Mouse (Mus musculus): Measurements from ENCODE around the gene Stk19.
"Not testable (repeated sequence)": the region's sequence is repeated elsewhere in the genome, so short reads cannot be mapped to it uniquely, and the experiment has no call there.

The Stk19 gene

GRCm38 (mm10) chr17:34798866-34799530, 37.7 kb downstream of the Stk19 start:
- no peak for ATAC-seq (ENCODE audit: insufficient number of reproducible peaks, low FRiP score, low TSS enrichment)

DNA sequence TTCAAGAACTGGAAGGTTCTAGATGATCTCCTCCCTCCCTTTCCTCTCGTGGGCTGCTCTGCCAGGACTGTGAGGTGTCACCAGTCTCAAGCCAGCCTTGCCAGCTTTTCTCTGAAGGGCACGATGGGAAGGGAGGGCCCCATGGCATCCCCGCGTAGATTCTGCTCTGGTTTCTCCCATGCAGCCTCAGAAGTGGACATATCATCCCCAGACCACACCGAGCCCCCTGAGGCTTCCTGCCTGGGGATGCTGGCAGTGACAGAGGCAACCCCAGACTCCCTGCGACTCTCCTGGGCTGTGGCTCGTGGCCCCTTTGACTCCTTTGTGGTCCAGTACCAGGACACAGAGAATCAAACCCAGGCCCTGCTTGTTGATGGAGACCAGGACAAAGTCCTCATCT, 38.7 kb downstream of the Stk19 start:
- not testable (repeated sequence) for ATAC-seq (ENCODE audit: insufficient number of reproducible peaks, low FRiP score, low TSS enrichment)

DNA sequence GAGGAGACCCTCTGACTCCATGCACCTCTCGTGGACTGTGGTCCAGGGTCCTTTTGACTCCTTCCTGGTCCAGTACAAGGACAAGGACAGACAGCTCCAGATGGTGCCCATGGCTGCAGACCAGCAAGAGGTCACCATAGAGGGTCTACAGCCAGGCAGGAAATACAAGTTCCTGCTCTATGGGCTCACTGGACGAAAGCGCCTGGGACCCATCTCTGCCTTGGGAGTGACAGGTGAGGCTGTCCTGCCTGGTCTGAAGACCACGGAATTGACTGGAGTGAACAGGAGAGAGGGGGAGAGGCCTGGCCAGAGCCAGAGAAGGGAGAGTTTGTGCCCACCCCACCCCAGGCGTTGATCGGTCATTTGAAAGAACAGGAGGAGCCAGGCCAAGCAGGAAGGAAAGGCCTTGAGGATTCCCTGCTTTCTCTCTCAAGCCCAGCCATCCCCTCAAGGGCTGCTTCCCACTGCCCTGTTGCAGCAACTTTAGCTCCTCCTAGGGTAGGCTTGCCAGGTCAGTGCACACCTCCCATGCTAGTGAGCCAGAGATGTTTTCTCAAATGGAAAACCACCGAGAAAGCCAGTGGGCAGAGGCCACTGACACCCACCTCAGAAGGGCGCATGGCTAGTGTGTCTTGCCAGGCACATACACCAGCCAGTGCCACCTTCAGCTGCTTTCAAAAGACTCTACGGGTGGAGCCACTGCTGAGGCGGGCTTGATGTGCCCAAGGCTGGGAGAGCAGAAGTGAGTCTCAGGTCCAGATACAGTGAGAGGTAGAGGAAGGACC, 39.3 kb downstream of the Stk19 start:
- ATAC-seq (ENCODE audit: insufficient number of reproducible peaks, low FRiP score, low TSS enrichment), result not testable (repeated sequence)

DNA sequence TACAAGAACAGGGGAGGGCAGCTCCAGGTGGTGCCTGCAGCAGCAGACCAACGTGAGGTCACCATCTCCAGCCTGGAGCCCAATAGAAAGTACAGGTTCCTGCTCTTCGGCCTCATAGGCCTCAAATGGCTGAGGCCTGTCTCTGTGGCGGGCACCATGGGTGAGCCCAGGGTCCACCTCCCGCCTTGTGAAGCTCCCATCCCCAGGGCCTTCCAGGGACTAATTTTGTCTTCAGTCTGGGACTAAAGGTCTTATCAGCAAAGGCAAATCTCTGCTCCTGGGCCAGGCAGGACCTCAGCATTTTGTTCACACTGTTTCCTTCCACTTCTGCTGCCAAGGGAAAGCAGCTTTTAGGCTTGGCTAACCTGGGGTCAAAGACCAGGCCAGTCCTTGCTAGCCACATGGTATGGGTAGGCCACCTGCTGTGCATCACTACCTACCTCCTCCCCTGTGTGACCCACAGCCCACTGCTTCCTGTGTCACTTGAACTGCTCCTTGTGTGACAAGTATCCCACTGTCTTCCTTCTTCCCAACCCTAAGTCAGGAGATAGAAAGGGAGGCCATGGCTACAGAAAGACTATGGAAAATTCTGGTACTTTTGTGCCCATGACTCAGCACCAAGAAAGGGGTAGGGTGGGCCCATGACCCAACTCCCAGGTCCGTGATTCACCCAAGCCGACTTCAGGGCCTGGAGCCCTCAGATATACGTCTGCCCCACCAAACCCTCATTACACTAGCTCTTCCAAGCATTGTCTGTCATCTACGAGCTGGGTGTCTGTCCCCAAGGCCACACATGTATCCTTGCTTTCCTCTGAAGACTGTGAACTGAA, 40.2 kb downstream of the Stk19 start:
- ATAC-seq (ENCODE audit: insufficient number of reproducible peaks, low FRiP score, low TSS enrichment), result no peak

- ATAC-seq (ENCODE audit: insufficient number of reproducible peaks, low FRiP score, low TSS enrichment), result no peak
Observed at GRCm38 (mm10) chr17:34795633-34796032, 41.1 kb downstream of the Stk19 start.

DNA sequence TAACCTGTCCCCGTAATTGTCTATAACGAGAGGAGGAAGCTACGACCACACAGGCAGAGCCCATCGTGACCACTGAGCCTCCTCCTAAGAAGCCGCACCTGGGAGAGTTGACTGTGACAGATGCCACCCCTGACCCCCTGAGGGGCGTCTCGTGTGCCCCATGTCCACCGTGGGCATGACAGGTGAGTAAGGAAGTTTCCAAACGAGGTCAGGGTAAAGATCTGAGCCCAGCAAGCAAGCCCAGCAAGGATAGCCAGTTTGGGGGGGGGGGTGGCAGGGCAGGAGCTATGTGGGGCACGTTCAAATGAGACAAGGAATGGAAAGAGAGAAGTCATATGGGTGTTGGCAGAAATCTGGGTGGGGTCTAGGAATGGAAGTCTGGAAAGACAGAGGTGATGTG, 41.7 kb downstream of the Stk19 start:
- ATAC-seq (ENCODE audit: insufficient number of reproducible peaks, low FRiP score, low TSS enrichment), result no peak

- ATAC-seq (ENCODE audit: insufficient number of reproducible peaks, low FRiP score, low TSS enrichment), result no peak
Observed at GRCm38 (mm10) chr17:34777680-34778325, 58.9 kb downstream of the Stk19 start.
